Mouse (Mus musculus) midbrain, postnatal 0 days (tissue): Measurements from ENCODE around the gene Arhgef18. TPM values are rescaled to one million over a fixed set of nuclear protein-coding genes. Genes with fewer than 3 reads are reported as not detected.
A peak's percentile ranks its signal among the peaks of the same experiment; 100 is the strongest.

Source experiments
- ATAC-seq: fragments of 200-750 bp; cut with Nextera tagmentation; 2 replicates; pipeline ENCODE4 v1.8.0; 2017; ENCODE audit warnings: moderate number of reproducible peaks, mild to moderate bottlenecking, moderate TSS enrichment, moderate library complexity; ENCODE audit not compliant: low FRiP score
- DNase-seq: peaks from one replicate; pipeline ENCODE4 v3.0.0-alpha.2; 2015; ENCODE audit warnings: low spot score
- H3K27ac ChIP-seq: fragments of 300-500 bp; sonication (generic); 2 replicates; pipeline ENCODE4 v1.5.1; 2014; ENCODE audit warnings: low read depth, mild to moderate bottlenecking, low read length, mixed read lengths
- H3K27me3 ChIP-seq: fragments of 300-500 bp; sonication (generic); 2 replicates; pipeline ENCODE4 v1.6.1; 2014; ENCODE audit warnings: low read length, control low read depth, mixed read lengths; ENCODE audit not compliant: insufficient read depth
- H3K36me3 ChIP-seq: fragments of 300-500 bp; sonication (generic); 2 replicates; pipeline ENCODE4 v1.6.1; 2014; ENCODE audit warnings: low read length, control low read depth, mixed read lengths; ENCODE audit not compliant: insufficient read depth
- H3K4me1 ChIP-seq: fragments of 300-500 bp; sonication (generic); 2 replicates; pipeline ENCODE4 v1.6.1; 2014; ENCODE audit warnings: mild to moderate bottlenecking, control low read depth, antibody characterized with exemption, low read length, mixed read lengths; ENCODE audit not compliant: insufficient read depth
- H3K4me2 ChIP-seq: fragments of 300-500 bp; sonication (generic); 2 replicates; pipeline ENCODE4 v1.6.1; 2014; ENCODE audit warnings: low read depth, mild to moderate bottlenecking, low read length, mixed read lengths; ENCODE audit not compliant: poor library complexity, severe bottlenecking
- H3K4me3 ChIP-seq: fragments of 300-500 bp; sonication (generic); 2 replicates; pipeline ENCODE4 v1.5.1; 2014; ENCODE audit warnings: low read depth, mild to moderate bottlenecking, low read length, moderate library complexity
- H3K9ac ChIP-seq: fragments of 300-500 bp; sonication (generic); replicated peaks from 2 replicates; pipeline ENCODE4 v1.6.1; 2014; ENCODE audit warnings: mild to moderate bottlenecking, low read length, moderate library complexity, mixed read lengths; ENCODE audit not compliant: poor library complexity, severe bottlenecking
- H3K9me3 ChIP-seq: fragments of 300-500 bp; sonication (generic); 2 replicates; pipeline ENCODE4 v1.6.1; 2016; ENCODE audit warnings: low read length, control low read depth
- CTCF ChIP-seq: IDR thresholded peaks from 2 replicates; pipeline ENCODE4 v1.5.1; 2016; ENCODE audit warnings: antibody characterized with exemption, mild to moderate bottlenecking
- WGBS: fragments of 180-500 bp; shearing (Covaris S2); extraction: QIAGEN DNeasy Blood & Tissue Kit; methylation state at CpG from one replicate; pipeline ENCODE4 v1.1.7; 2014; 5-methylcytosine and 5-hydroxymethylcytosine counted together
- polyA plus RNA-seq: library from polyadenylated mRNA; unstranded; fragments of >200 nt; fragmentation: Nextera tagmentation; extraction: Ambion mirVana; gene quantifications from 2 replicates; pipeline ENCODE4 v1.2.1, GENCODE M21; 2015
- total RNA-seq: library from RNA; depleted of rRNA; stranded (reverse); fragments of >200 nt; gene quantifications from 2 replicates; pipeline ENCODE4 v1.2.3, GENCODE M21; 2014

The Arhgef18 gene
- total and polyA plus RNA-seq, 2 experiments from 2014 or later: 6.8 to 34.3 TPM

- TF ChIP-seq CTCF: peak; percentile 37
- WGBS: 79% methylated on average over 12 of the region's 12 CpGs
- Histone ChIP-seq H3K27ac (no peak overlapping the region), H3K4me1 (no peaks in the 10 kb centered on the region), H3K4me2 (no peak overlapping the region), H3K36me3 (peaks cover 53% of the 10 kb centered on the region), H3K4me3 (no peak overlapping the region), H3K9me3 (no peaks in the 10 kb centered on the region), H3K27me3 (no peaks in the 10 kb centered on the region), H3K9ac (no peak overlapping the region)
- ATAC-seq (no peak), DNase-seq (no peak)
Observed at GRCm38 (mm10) chr8:3439510-3439909, 46.7 kb downstream of the Arhgef18 start.

- Histone ChIP-seq H3K4me1 (no peaks in the 10 kb centered on the region), H3K36me3 (peaks cover 60% of the 10 kb centered on the region), H3K9ac (no peak overlapping the region), H3K27ac (no peak overlapping the region), H3K9me3 (no peaks in the 10 kb centered on the region), H3K27me3 (no peaks in the 10 kb centered on the region), H3K4me2 (no peak overlapping the region), H3K4me3 (no peak overlapping the region)
- DNase-seq (no peak), ATAC-seq (no peak)
- TF ChIP-seq CTCF: no peak
- whole genome bisulfite sequencing: 92% methylated on average over 2 of the region's 2 CpGs
Observed at GRCm38 (mm10) chr8:3449226-3449625, 56.4 kb downstream of the Arhgef18 start.

GRCm38 (mm10) chr8:3450670-3451069, 57.9 kb downstream of the Arhgef18 start:
- DNase-seq: peak; percentile 70
- 31% methylated on average over 5 of the region's 5 CpGs for WGBS
- H3K27me3 ChIP-seq: no peaks in the 10 kb centered on the region
- no peaks in the 10 kb centered on the region for H3K9me3 ChIP-seq
- no peak overlapping the region for H3K4me3 ChIP-seq
- peak; percentile 59; the same call in 1 of the 2 replicates for ATAC-seq
- no peak overlapping the region for H3K27ac ChIP-seq
- TF ChIP-seq CTCF: peak; percentile 92
- H3K4me1 ChIP-seq: no peaks in the 10 kb centered on the region
- peaks cover 66% of the 10 kb centered on the region for H3K36me3 ChIP-seq
- H3K4me2 ChIP-seq: no peak overlapping the region
- no peak overlapping the region for H3K9ac ChIP-seq

- Histone ChIP-seq H3K27ac (no peak overlapping the region), H3K9me3 (no peaks in the 10 kb centered on the region), H3K27me3 (no peaks in the 10 kb centered on the region), H3K36me3 (peaks cover 73% of the 10 kb centered on the region), H3K4me1 (no peaks in the 10 kb centered on the region), H3K9ac (no peak overlapping the region), H3K4me2 (no peak overlapping the region), H3K4me3 (no peak overlapping the region)
- no peak for TF ChIP-seq CTCF
- 94% methylated on average over 25 of the region's 25 CpGs for WGBS
- no peak for ATAC-seq
- DNase-seq: no peak
Observed at GRCm38 (mm10) chr8:3451992-3452391, 59.2 kb downstream of the Arhgef18 start.

GRCm38 (mm10) chr8:3463248-3463647, 70.4 kb downstream of the Arhgef18 start:
- H3K27me3 ChIP-seq: no peaks in the 10 kb centered on the region
- H3K36me3 ChIP-seq: no peaks in the 10 kb centered on the region; the same call in 1 of the 2 replicates
- no peak for ATAC-seq
- no peak overlapping the region for H3K27ac ChIP-seq
- H3K4me2 ChIP-seq: no peak overlapping the region
- 86% methylated on average over 2 of the region's 2 CpGs for WGBS
- TF ChIP-seq CTCF: no peak
- H3K4me1 ChIP-seq: no peaks in the 10 kb centered on the region
- H3K9ac ChIP-seq: no peak overlapping the region
- H3K4me3 ChIP-seq: no peak overlapping the region
- H3K9me3 ChIP-seq: no peaks in the 10 kb centered on the region
- no peak for DNase-seq

- Histone ChIP-seq H3K27me3 (no peaks in the 10 kb centered on the region), H3K4me2 (no peak overlapping the region), H3K9me3 (no peaks in the 10 kb centered on the region), H3K27ac (no peak overlapping the region), H3K36me3 (no peaks in the 10 kb centered on the region), H3K9ac (no peak overlapping the region), H3K4me3 (no peak overlapping the region), H3K4me1 (no peaks in the 10 kb centered on the region)
- peak; percentile 67 for TF ChIP-seq CTCF
- peak; percentile 54 for DNase-seq
- WGBS: 51% methylated on average over 5 of the region's 5 CpGs
- no peak for ATAC-seq
Observed at GRCm38 (mm10) chr8:3464309-3464708, 71.5 kb downstream of the Arhgef18 start.
